Mouse (Mus musculus): ENCODE measurements around the gene Colec11. TPM values are rescaled to one million over a fixed set of nuclear protein-coding genes. Genes with fewer than 3 reads are reported as not detected.
A peak's percentile ranks its signal among the peaks of the same experiment; 100 is the strongest.

Colec11 gene
- total RNA-seq (2021), result 1 to 10 TPM; 4.8 to 9.4 TPM
- long read RNA-seq, experiment 1, partial matches to known transcripts, result 2 of 8 reads
- long read RNA-seq, experiment 1, other reads (novel, unspliced or antisense), result 1 of 8 reads
- long read RNA-seq, experiment 2, transcript Colec11-201 (7 exons, 1,423 nt), result major isoform, 5 of 8 reads
- long read RNA-seq, experiment 2, partial matches to known transcripts, result 0 of 8 reads
- long read RNA-seq, experiment 2, other reads (novel, unspliced or antisense), result 2 of 8 reads

DNA sequence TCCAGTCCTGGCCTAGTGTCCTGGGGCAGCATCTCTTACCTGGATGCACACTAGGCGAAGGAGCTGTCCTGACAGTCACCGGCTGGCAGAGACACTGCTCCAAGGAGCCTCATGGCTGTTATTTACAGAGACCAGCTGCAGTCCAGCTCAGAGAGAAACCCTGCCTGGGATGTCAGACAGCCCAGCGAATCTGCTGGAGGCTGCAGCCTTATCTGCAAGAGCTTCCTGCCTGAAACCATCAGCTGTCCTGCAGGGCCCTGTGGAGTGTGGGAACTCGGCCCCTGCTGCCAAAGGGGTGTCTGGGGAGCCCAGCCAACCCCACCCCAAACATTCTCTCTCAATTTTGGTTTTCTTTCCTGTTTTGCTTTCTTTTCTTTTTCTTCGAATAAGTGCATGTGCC lies at the start of gene Colec11:
Gene Colec11, minus strand, starts transcription at position 183 of the 400 bp plus-strand sequence.
- DNase-seq (ENCODE audit: low spot score in 2 of 2), result no peak

DNA sequence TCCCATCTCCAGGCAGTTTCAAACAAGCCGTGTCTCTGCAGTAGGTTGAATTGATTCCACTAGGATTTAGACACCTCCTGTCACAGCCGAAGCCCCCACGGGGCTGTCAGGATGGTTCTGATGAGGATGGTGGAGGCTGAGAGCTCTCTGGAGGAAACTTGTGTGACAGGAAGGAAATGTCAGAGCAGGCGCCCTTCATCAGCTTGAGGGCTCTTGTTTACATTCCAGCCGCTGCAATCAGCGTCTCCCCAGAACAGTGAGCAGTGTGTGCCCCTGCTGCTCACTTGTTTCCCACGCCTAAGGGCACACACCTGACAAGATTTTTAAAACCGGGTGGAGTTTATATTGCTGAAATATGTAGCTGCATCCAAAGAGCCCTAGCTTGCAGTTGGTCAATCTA lies 44.1 kb upstream of the Colec11 start:
- DNase-seq (ENCODE audit: low spot score in 2 of 2), result no peak

DNA sequence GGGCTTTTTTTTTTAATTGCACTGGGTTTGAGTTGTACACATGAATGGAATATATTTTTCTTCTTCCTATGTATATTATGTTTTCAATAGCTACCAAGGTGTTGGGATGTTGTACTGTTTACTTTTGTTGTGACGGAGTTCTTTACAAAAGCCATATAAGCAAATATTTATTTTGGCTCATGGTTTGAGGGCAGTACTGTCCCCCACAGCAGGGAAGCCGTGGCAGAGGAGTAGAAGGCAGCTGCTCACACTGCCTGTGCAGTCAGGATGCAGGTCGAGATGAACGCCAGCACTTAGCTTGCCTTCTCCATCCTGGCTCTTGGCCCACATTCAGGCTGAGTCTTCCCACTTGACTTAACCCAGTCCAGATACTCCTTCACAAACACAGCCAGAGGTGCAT lies 43.6 kb upstream of the Colec11 start:
- no peak for DNase-seq (ENCODE audit: low spot score in 2 of 2)

DNA sequence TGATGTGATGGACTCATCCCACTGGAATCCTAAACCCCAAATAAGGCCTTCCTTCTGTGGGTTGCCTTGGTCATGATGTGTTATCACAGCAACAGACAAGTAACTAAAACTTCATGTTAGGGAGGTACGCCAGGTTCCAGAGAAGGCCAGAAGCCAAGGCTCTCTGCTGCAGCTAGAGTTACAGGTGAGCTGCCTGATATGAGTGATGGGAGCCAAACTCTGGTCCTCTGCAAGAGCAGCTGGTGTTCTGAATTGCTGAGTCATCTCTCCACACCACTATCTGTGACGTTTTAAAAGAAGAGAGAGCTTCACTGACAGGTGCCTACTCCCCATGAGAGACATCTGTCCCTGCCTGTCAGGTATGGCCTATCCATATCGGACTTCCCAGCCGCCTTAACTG lies 39.5 kb upstream of the Colec11 start:
- no peak for DNase-seq (ENCODE audit: low spot score in 2 of 2)

DNA sequence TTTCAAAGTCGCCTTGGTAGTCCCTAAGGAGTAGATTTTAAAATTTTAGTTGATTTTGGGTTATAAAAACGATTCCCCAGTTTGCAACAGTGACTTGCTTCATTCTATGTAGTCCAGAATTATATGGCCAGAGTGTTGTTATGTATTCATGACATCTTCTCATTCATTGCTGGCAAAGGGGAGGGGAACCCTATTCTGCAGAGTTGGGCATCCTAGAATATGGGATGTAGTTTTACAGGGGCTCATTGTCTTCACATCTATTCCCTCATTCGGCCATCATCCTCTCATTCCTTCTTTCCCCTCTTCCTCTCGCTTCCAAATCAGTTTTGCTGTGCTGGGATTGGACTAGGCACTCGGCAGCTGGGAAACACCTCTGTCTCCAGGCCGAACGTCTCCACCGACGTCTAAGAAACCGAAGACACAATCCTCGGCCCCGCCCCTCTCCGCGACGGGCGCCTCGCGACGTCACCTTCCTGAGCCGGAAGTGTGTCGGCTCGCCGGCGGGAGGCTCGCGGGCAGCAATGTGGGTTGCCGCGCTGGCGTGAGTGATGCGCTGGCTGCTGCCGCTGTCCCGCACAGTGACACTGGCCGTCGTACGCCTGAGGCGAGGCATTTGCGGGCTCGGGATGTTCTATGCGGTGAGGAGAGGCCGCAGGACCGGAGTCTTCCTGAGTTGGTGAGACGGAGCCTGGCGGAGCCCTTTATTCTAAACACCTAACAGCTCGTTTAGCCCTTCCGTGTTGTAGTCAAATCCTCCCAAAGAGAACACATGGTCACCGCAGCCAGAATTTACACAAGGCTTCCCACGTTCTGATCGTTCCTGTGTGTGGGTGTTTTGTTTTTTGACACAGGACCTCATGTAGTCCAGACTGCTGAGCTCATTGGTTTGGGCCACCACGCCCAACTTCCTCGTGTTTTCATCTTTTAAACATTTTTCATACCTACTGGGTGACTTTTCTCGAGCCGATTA lies 26.2 kb upstream of the Colec11 start, which contains the start of gene Rnaseh1:
Gene Rnaseh1, plus strand, starts transcription at position 462 of the 970 bp plus-strand sequence.
- peak; percentile 73 to 76 for DNase-seq (ENCODE audit: low spot score in 2 of 2)

DNA sequence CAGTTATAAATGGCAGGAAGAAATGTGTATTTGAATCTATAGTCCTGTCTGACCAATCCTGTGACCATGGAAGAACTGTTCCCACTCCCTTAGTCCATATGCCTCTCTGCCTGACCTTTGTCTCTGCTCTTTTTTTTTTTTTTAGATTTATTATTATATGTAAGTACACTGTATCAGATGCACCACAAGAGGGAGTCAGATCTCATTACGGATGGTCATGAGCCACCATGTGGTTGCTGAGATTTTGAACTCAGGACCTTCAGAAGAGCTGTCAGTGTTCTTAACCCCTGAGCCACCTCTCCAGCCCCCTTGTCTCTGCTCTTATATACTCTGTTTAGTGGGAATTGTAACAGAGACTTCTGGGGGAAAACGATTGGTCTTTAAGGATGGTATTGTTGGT lies 15.6 kb upstream of the Colec11 start:
- no peak for DNase-seq (ENCODE audit: low spot score in 2 of 2)

DNA sequence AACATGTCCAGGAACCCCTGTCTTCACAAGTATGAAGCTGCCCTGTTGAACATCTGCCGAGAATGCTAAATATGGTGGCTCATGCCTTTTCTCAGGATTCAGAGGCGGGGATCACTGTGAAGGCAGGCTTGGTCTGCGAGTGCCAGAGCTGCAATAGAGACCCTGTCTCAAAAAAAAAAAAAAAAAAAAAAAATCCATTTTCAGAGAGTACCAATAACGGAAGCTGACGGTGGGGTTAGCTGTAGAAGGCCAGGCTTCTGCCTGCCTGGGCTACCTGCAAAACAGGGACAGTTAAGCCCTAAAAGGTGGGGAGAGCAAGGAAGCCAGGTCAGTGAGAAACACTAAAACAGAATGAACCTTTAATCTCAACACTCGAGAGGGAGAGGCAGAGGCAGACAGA lies 13.4 kb upstream of the Colec11 start:
- DNase-seq (ENCODE audit: low spot score in 2 of 2), result no peak

DNA sequence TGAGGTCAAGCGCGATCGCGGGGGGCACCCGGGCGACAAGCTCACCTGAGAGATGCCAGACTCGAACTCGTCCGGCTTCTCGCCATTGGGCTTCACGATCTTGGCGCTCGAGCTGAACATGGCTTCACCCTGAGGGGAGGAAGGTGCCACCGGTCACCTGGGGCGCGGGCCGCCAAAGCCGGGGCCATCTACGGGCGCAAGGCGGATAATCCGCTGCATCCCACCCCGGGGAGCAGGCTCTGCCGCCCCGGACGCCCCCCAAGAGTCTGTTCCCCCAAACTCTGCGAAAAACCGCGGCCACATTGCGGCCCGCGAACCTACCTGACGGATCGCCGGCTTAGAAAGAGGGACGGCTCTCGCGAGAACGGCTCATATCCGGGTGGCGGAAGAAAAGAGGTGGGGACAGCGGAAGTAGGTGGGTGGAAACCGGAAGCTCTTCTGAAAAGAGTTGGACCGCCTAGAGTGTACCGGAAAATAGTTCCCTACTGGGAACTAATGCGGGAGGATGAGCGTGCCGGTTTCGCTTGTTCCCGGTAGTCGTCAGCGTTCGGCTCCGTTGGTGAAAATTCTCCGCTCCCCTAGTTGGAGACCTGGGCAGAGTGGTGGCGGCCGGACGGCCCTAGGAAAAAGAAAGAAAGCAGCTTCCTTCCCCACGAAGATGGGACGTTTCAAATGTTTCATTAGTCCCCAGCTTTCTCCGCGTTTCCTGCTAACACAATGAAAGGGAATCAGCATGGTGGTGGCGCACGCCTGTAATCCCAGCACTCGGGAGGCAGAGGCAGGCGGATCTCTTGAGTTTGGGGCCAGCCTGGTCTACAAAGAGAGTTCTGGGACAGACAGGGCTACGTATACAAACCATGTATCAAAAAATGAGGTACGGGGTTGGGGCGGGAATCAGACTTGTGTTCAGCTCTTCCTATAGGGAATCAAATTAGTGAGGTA lies 12.6 kb upstream of the Colec11 start, which contains the start of gene Rps7:
Gene Rps7, minus strand, starts transcription at position 419 of the 942 bp plus-strand sequence.
- DNase-seq (ENCODE audit: low spot score in 2 of 2), result peak; percentile 73 to 78

DNA sequence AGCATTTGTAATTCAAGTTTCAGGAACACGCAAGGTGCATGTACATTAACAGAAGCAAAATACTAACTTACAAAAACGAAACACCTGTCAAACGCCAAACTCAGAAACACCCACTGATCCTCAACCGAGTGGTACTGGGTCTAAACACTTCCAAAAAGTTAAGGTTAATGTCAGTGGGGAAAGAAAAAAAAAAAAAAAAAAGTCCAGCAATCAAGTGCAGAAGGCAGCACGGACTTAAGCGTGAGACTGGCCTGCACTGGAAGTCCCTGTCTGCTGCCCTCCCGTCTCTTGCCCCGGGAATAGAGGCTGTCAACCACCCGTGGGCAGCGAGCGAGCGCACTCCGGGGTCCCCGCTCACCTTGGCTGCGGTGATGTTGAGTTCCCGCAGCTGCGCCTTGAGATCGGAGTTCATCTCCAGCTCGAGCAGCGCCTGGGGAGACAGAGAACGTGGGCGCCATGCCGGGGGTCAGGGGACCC lies 11.9 kb upstream of the Colec11 start:
- DNase-seq (ENCODE audit: low spot score in 2 of 2), result no peak

DNA sequence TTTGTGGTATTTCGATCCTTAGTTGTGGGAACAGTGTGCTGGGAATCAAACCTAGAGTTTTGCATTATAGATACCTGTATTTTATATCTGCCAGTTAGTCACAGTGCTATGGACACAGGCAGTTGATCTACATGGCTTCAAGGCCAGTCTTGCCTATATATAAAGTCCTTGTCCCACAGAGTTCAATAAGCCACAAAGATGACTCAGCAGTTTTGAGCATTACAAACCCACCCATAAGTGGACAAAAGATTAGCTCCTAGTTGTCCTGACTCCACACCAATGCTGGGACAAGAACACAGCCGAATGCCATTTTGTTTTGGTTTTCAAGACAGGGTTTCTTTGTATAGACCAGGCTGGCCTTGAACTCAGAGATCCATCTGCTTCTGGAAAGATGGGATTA lies 5.3 kb upstream of the Colec11 start:
- no peak for DNase-seq (ENCODE audit: low spot score in 2 of 2)

DNA sequence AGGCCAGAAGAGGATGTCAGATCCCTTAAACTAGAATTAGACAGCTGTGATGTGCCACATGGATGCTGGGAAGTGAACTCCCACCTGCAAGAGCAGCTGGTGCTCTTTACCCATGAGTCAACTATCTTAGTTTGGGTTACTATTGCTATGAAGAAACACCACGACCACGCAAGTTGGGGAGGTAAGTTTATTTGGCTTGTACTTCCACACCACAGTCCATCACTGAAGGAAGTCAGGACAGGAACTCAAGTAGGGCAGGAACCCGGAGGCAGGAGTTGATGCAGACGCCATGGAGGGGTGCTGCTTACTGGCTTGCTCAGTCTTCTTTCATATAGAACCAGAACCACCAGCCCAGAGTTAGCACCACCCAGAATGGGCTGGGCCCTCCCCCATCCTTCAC lies 3.9 kb upstream of the Colec11 start:
- DNase-seq (ENCODE audit: low spot score in 2 of 2), result no peak

DNA sequence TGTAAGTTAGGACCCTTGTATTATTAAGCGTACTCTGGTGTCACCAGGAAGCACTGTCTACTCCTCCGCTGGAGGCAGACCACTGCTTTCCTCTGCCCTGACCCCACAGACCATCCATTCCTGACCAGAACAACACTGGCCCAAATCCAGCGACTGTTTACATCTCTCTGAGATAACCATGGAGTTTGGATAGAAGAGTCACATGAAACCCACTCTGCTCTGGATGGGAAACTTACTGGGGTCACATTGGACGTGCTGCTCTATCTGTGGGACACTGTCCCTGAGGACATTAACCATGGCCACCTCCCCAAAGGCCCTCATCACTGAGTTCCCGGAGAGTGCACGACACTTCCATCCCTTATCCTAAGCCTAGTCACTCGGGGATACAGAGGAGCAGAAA lies 2.2 kb upstream of the Colec11 start:
- DNase-seq (ENCODE audit: low spot score in 2 of 2), result no peak

DNA sequence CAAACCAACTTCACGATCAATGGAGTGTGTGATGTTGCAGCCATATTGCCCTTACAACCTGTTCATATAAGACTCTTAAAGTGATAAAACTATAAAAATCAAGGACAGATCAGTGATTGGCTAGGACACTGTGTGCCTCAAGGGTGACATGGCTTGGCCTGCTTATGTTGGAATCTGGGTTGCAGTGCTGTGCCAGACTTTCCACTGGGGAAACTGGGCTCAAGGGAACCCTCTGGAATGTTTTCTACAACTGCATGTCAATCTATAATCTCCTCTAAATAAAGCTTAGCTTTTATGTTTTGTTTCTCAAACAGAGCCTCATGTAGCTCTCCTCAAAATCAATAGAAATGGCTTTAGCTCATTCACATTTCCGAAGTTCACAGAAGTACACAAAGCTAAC lies 1.1 kb upstream of the Colec11 start:
- no peak for DNase-seq (ENCODE audit: low spot score in 2 of 2)

DNA sequence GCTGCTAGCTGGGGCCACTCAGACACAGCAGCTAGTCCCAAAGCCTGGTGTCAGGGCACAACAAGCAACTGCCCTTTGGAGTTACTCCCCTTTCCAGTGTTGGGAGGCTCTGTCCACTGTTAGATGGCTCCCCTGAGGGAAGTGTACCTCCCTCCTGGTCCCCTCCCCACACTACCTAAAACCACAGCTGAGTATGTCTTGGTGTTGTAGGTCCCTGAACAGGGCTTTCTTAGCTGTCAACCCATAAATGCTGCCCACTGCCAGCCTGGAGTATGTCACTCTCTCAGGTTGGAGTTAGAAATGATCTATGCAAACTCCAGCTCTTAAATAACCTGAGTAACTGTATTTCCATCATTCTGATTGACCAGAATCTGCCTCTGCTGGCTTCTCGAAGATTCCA lies 536 bp downstream of the Colec11 start:
- DNase-seq (ENCODE audit: low spot score in 2 of 2), result no peak

DNA sequence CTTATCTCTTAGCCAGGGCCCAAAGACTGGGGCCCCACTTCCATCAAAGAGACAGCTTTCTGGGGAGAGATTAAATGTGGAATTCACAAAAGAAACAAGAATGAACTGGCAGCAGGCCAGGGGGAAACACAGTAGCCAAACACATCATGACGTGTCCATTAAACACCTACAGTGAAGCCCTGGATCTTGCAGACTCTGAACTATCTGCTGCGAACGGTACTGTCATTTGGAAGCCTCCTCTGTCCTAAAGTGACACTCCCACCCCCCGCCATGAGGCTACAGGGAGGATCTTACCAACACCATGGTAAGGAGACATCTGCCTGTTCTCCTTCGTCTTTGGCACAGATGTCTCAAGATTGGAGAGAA lies 1.0 kb downstream of the Colec11 start:
- no peak for DNase-seq (ENCODE audit: low spot score in 2 of 2)

DNA sequence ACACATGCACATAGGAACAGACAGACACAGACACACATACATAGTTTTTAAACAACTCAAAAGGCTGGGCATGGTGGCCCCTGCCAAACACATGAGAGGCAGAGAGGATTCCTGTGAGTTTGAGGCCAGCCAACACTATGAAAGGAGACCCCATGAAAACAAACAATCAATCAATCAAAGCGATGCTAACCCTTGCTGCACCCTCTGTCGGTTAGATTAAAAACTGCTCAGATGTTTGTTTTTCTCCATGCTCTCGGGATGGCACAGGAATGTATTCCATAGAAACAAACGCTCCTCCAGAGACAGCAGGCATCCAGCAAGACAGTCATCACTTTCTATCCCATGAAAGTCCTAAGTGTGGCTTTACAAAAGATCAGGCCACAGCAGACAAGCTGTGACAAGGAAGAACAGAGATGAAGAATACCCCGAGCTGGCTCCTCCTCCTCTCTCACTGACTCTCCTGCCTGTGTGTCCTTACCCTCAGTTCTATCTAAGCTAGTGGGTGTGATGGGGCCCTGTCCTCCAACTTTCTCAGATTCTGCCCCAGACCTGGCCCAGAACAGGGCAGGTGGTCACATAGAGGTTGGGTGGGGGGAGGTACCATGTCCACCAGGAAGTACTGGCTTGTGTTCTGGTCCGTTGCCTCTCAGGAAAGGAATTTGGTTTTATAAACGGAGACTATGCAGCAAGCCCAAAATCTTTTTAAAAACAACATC lies 1.6 kb downstream of the Colec11 start:
- DNase-seq (ENCODE audit: low spot score in 2 of 2), result no peak

DNA sequence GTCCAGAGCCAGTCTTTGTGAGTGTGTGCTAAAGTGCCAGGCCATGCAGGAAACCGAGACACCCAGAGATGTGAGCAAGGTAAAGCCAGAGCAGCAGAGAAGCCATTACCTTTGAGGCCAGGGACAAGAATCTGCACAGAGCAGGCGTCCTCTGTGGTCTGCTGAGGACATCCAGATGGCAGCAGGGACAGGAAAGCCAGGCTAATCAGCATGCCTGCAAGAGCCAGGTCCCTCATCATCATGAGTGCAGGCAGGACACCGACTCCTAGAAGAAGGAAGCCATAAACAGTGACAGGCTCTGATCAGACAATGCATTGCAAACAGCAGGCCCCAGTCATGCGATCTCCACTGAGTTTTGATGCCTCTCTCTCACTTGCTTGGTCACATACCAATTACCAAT lies 5.9 kb downstream of the Colec11 start:
- DNase-seq (ENCODE audit: low spot score in 2 of 2), result no peak

DNA sequence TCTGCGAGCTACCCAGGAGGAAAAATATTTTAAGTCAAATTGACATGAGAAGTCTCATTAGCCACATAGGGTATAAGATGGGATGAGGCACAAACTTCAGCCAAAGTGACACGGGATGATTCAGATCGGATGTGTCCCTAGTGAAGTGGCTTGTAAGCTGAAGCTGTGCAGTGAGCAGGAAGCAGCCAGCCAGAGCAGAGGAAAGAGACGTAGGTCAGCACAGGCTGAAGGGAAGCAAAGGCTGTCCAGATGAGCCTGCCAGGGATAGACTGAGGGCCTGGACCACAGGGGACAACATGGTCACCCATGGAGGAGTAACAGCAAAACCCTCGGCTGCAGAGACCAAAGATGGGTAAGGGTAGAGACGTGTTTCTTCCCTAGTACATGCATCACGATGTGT lies 8.8 kb downstream of the Colec11 start:
- no peak for DNase-seq (ENCODE audit: low spot score in 2 of 2)

DNA sequence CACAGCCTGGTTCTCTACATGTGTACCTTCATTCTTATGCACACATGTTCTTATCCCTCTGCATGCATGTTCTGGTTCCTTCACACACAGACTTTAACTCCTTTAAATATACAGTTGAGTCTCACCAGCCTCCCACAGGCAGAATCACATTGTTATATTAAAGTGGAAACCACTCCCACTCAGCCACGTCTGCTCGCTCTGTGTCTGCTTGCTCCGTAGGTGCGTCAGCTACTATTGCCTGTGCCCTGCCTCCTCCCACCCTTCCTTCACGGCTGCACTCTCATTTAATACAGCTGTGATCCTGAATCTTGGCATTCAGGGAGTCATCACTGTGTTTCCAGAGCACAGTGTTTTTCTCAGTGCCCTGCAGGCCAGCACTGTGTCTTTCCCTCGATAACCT lies 10.8 kb downstream of the Colec11 start:
- no peak for DNase-seq (ENCODE audit: low spot score in 2 of 2)

DNA sequence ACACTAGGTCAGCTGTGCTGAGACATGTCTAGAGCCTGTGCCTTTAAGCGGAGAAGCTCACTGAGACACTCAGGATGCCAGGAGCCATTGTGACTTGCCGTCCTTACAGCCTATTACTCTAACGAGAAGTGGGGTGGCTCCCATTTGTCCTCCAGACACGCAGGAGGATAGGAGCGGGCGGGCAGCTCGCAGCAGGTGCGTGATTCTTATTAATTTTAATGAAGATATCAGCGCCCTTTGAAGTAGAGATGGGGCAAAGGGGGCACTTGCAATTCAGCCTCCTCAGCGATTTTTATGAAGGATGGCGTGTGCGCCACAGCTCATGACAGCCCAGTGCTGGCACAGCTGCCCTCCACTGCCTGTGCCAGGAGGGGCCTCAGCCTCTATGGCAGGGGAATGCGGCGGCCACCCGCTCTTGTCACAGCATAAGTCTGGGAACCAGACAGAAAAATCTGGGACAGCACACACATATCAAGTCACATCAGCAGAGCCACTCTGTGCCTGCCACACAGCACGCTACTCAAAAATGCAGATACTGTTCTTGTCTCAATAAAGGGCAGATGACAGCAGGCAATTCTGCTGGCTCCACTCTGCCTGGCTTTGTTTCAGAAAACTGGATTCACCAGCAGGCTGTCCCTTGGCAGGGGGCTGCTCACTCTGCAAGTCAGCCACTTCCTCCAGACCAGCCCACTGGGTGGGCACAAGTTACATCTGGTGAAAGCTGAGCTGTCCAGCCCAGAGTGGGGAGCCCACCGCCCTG lies 15.5 kb downstream of the Colec11 start:
- DNase-seq (ENCODE audit: low spot score in 2 of 2), result no peak

Measured in adrenal gland, postnatal 4 days (tissue).